In genomic region chr5:145234636-145235035, GRCm38 (mm10) we compare ENCODE assay signal across 9 mouse cellular contexts. TPM values are rescaled to one million over a fixed set of nuclear protein-coding genes. Genes with fewer than 3 reads are reported as not detected.
DNase-seq lines count a peak whose midpoint lies in the region; ATAC-seq and TF ChIP-seq lines count a peak whose summit lies in the region.
"Had no signal": no experiment of that assay in that cellular context is flagged by ENCODE, and none has a peak within 500 bp of the region (broad histone marks: within the 10 kb centered on the region; RNA-seq: fewer than 3 reads in every experiment).

No protein-coding gene starts in this region.

- TF ChIP-seq POLR2A in thymus, adult 2 months (IDR thresholded peaks at IDR 0.05; ENCODE audit: control insufficient read depth, extremely low read depth, insufficient read depth, low read length, poor library complexity) = no peak
- TF ChIP-seq POLR2A in embryonic fibroblast, embryonic 13.5 days (IDR thresholded peaks at IDR 0.05; ENCODE audit: low read depth, low read length) = no peak
- no peak for TF ChIP-seq POLR2A in small intestine, adult 2 months (IDR thresholded peaks at IDR 0.05; ENCODE audit: low read depth, low read length)

- no peaks in the 10 kb centered on the region for H3K9me3 ChIP-seq in hindbrain, embryonic 10.5 days
- no peaks in the 10 kb centered on the region for H3K9me3 ChIP-seq in hindbrain, embryonic 13.5 days
- no peaks in the 10 kb centered on the region for H3K9me3 ChIP-seq in heart, embryonic 11.5 days (replicated peaks; ENCODE audit: control insufficient read depth, low read length)
- H3K9me3 ChIP-seq: limb, embryonic 12.5 days had no signal

- H3K36me3 ChIP-seq in hindbrain, embryonic 10.5 days = peaks cover 64% of the 10 kb centered on the region
- peaks cover 56% of the 10 kb centered on the region for H3K36me3 ChIP-seq in hindbrain, embryonic 13.5 days
- peaks cover 47% of the 10 kb centered on the region for H3K36me3 ChIP-seq in thymus, adult 2 months (ENCODE audit: control insufficient read depth, insufficient read depth, low read length)
- peaks cover 47% of the 10 kb centered on the region for H3K36me3 ChIP-seq in small intestine, adult 2 months (ENCODE audit: control insufficient read depth, insufficient read depth, low read length)
- H3K36me3 ChIP-seq in heart, embryonic 11.5 days (ENCODE audit: control insufficient read depth, insufficient read depth, low read length) = peaks cover 22% of the 10 kb centered on the region

- ATAC-seq in hindbrain, embryonic 13.5 days (ENCODE audit: low FRiP score) = no peak
- no peak for ATAC-seq in heart, embryonic 11.5 days (replicated peaks; ENCODE audit: insufficient number of reproducible peaks, low FRiP score, low TSS enrichment)

- TF ChIP-seq CTCF in thymus, adult 2 months (IDR thresholded peaks at IDR 0.05; ENCODE audit: borderline replicate concordance, control insufficient read depth, extremely low read depth, insufficient read depth, low read length, poor library complexity) = no peak
- TF ChIP-seq CTCF in embryonic fibroblast, embryonic 13.5 days (IDR thresholded peaks at IDR 0.05; ENCODE audit: borderline replicate concordance, insufficient read depth, low read length) = peak; percentile 54; the same call in 1 of the 2 replicates
- TF ChIP-seq CTCF in small intestine, adult 2 months (IDR thresholded peaks at IDR 0.05; ENCODE audit: extremely low read depth, insufficient read length, insufficient replicate concordance, low read depth, low read length) = peak; percentile 46; the same call in 1 of the 2 replicates

- no peak overlapping the region for H3K27ac ChIP-seq in hindbrain, embryonic 10.5 days
- H3K27ac ChIP-seq in hindbrain, embryonic 13.5 days = no peak overlapping the region
- H3K27ac ChIP-seq in thymus, adult 2 months (ENCODE audit: control insufficient read depth, insufficient read depth, low read length) = no peak overlapping the region
- H3K27ac ChIP-seq in embryonic fibroblast, embryonic 13.5 days (ENCODE audit: insufficient read depth, low read length) = no peak overlapping the region
- no peak overlapping the region for H3K27ac ChIP-seq in small intestine, adult 2 months (ENCODE audit: insufficient read depth, low read depth, low read length)
- H3K27ac ChIP-seq in heart, embryonic 11.5 days (ENCODE audit: low read depth, low read length) = no peak overlapping the region
- H3K27ac ChIP-seq: limb, embryonic 12.5 days had no signal

- peak; percentile 14 for DNase-seq in hindbrain, embryonic 10.5 days (ENCODE audit: low spot score)
- DNase-seq in thymus, adult 2 months = peak; percentile 41
- no peak for DNase-seq in thymus, adult 18-20 months
- no peak for DNase-seq in frontal cortex, postnatal 14 days (ENCODE audit: low spot score in 2 of 2)

- peaks cover 23% of the 10 kb centered on the region for H3K4me1 ChIP-seq in hindbrain, embryonic 10.5 days (replicated peaks)
- H3K4me1 ChIP-seq in hindbrain, embryonic 13.5 days (replicated peaks) = peaks cover 26% of the 10 kb centered on the region
- H3K4me1 ChIP-seq in thymus, adult 2 months (replicated peaks; ENCODE audit: control insufficient read depth, insufficient read depth, low read length) = peaks cover 4% of the 10 kb centered on the region
- no peaks in the 10 kb centered on the region for H3K4me1 ChIP-seq in embryonic fibroblast, embryonic 13.5 days (ENCODE audit: control insufficient read depth, insufficient read depth, low read length)
- no peaks in the 10 kb centered on the region; the same call in 1 of the 2 replicates for H3K4me1 ChIP-seq in small intestine, adult 2 months (ENCODE audit: control insufficient read depth, insufficient read depth, insufficient read length, low read length)
- H3K4me1 ChIP-seq in heart, embryonic 11.5 days (ENCODE audit: control insufficient read depth, insufficient read depth, low read length) = peaks cover 9% of the 10 kb centered on the region; the same call in 1 of the 2 replicates

- no peak overlapping the region for H3K4me2 ChIP-seq in hindbrain, embryonic 13.5 days
- H3K4me2 ChIP-seq in heart, embryonic 11.5 days = no peak overlapping the region
- H3K4me2 ChIP-seq: limb, embryonic 12.5 days had no signal

- no peaks in the 10 kb centered on the region for H3K27me3 ChIP-seq in hindbrain, embryonic 10.5 days (ENCODE audit: insufficient read depth, poor library complexity, severe bottlenecking)
- no peaks in the 10 kb centered on the region for H3K27me3 ChIP-seq in hindbrain, embryonic 13.5 days
- no peaks in the 10 kb centered on the region for H3K27me3 ChIP-seq in thymus, adult 2 months (ENCODE audit: control insufficient read depth, insufficient read depth, low read length)
- H3K27me3 ChIP-seq in small intestine, adult 2 months (ENCODE audit: control insufficient read depth, insufficient read depth, low read length) = no peaks in the 10 kb centered on the region
- no peaks in the 10 kb centered on the region for H3K27me3 ChIP-seq in heart, embryonic 11.5 days (ENCODE audit: control insufficient read depth, insufficient read depth, low read length)
- H3K27me3 ChIP-seq: limb, embryonic 12.5 days had no signal

- H3K9ac ChIP-seq in hindbrain, embryonic 13.5 days = no peak overlapping the region
- H3K9ac ChIP-seq in heart, embryonic 11.5 days (ENCODE audit: low read depth, low read length) = no peak overlapping the region
- H3K9ac ChIP-seq: limb, embryonic 12.5 days had no signal

- no peak overlapping the region for H3K4me3 ChIP-seq in hindbrain, embryonic 10.5 days
- no peak overlapping the region for H3K4me3 ChIP-seq in hindbrain, embryonic 13.5 days
- H3K4me3 ChIP-seq in thymus, adult 2 months (ENCODE audit: control insufficient read depth, insufficient read depth, low read length) = no peak overlapping the region
- H3K4me3 ChIP-seq in embryonic fibroblast, embryonic 13.5 days (ENCODE audit: insufficient read depth, low read length) = no peak overlapping the region
- H3K4me3 ChIP-seq in small intestine, adult 2 months (ENCODE audit: low read depth, low read length) = no peak overlapping the region
- no peak overlapping the region for H3K4me3 ChIP-seq in heart, embryonic 11.5 days (ENCODE audit: low read depth, low read length)
- H3K4me3 ChIP-seq: limb, embryonic 12.5 days had no signal

RNA-seq across cellular contexts. Expression of gene Zfp655, which starts 3.1 kb away (rescaled TPM):
- 32.0 and 32.7 TPM in 2 replicates for polyA plus RNA-seq in hindbrain, embryonic 10.5 days (2016; fragmentation: Nextera tagmentation; extraction: Ambion mirVana)
- 34.6 and 38.3 TPM in 2 replicates for polyA plus RNA-seq in hindbrain, embryonic 13.5 days (2015; fragmentation: Nextera tagmentation; extraction: Ambion mirVana)
- 18.2 and 22.1 TPM in 2 replicates for polyA plus RNA-seq in thymus, adult 2 months (2012; rRNA removed)
- polyA plus RNA-seq in embryonic fibroblast, embryonic 13.5 days (2011; ENCODE audit: insufficient read length, low read depth, missing spikeins) = 28.8 and 34.4 TPM in 2 replicates
- polyA plus RNA-seq in small intestine, adult 2 months (2012; rRNA removed) = 3.2 and 8.6 TPM in 2 replicates
- 33.2 and 34.1 TPM in 2 replicates for polyA plus RNA-seq in heart, embryonic 11.5 days (2014; fragmentation: Nextera tagmentation; extraction: Ambion mirVana)

RNA-seq across cellular contexts. Expression of gene Zkscan5, which starts 30.3 kb away (rescaled TPM):
- polyA plus RNA-seq in hindbrain, embryonic 10.5 days (2016; fragmentation: Nextera tagmentation; extraction: Ambion mirVana) = 15.2 and 17.2 TPM in 2 replicates
- polyA plus RNA-seq in hindbrain, embryonic 13.5 days (2015; fragmentation: Nextera tagmentation; extraction: Ambion mirVana) = 14.8 and 17.1 TPM in 2 replicates
- polyA plus RNA-seq in thymus, adult 2 months (2012; rRNA removed) = 5.0 and 5.1 TPM in 2 replicates
- 7.6 and 10.4 TPM in 2 replicates for polyA plus RNA-seq in embryonic fibroblast, embryonic 13.5 days (2011; ENCODE audit: insufficient read length, low read depth, missing spikeins)
- polyA plus RNA-seq in small intestine, adult 2 months (2012; rRNA removed) = 1.8 and 3.9 TPM in 2 replicates
- 9.0 and 10.9 TPM in 2 replicates for polyA plus RNA-seq in heart, embryonic 11.5 days (2014; fragmentation: Nextera tagmentation; extraction: Ambion mirVana)

RNA-seq across cellular contexts. Expression of gene Zkscan14, which starts 33.0 kb away (rescaled TPM):
- 7.8 and 9.2 TPM in 2 replicates for polyA plus RNA-seq in hindbrain, embryonic 10.5 days (2016; fragmentation: Nextera tagmentation; extraction: Ambion mirVana)
- polyA plus RNA-seq in hindbrain, embryonic 13.5 days (2015; fragmentation: Nextera tagmentation; extraction: Ambion mirVana) = 13.6 and 15.6 TPM in 2 replicates
- polyA plus RNA-seq in thymus, adult 2 months (2012; rRNA removed) = 7.2 and 7.6 TPM in 2 replicates
- polyA plus RNA-seq in embryonic fibroblast, embryonic 13.5 days (2011; ENCODE audit: insufficient read length, low read depth, missing spikeins) = 3.0 and 3.3 TPM in 2 replicates
- 1.5 and 2.9 TPM in 2 replicates for polyA plus RNA-seq in small intestine, adult 2 months (2012; rRNA removed)
- 6.5 and 7.4 TPM in 2 replicates for polyA plus RNA-seq in heart, embryonic 11.5 days (2014; fragmentation: Nextera tagmentation; extraction: Ambion mirVana)

RNA-seq across cellular contexts. Expression of gene Atp5j2, which starts 42.8 kb away (rescaled TPM):
- 542 and 582 TPM in 2 replicates for polyA plus RNA-seq in hindbrain, embryonic 10.5 days (2016; fragmentation: Nextera tagmentation; extraction: Ambion mirVana)
- 693 and 710 TPM in 2 replicates for polyA plus RNA-seq in hindbrain, embryonic 13.5 days (2015; fragmentation: Nextera tagmentation; extraction: Ambion mirVana)
- 129 and 175 TPM in 2 replicates for polyA plus RNA-seq in thymus, adult 2 months (2012; rRNA removed)
- 218 and 245 TPM in 2 replicates for polyA plus RNA-seq in embryonic fibroblast, embryonic 13.5 days (2011; ENCODE audit: insufficient read length, low read depth, missing spikeins)
- 99.9 and 140 TPM in 2 replicates for polyA plus RNA-seq in small intestine, adult 2 months (2012; rRNA removed)
- 928 and 936 TPM in 2 replicates for polyA plus RNA-seq in heart, embryonic 11.5 days (2014; fragmentation: Nextera tagmentation; extraction: Ambion mirVana)

RNA-seq across cellular contexts. Expression of gene Zscan25, which starts 45.7 kb away (rescaled TPM):
- 0.25 and 0.95 TPM in 2 replicates for polyA plus RNA-seq in hindbrain, embryonic 10.5 days (2016; fragmentation: Nextera tagmentation; extraction: Ambion mirVana)
- polyA plus RNA-seq in hindbrain, embryonic 13.5 days (2015; fragmentation: Nextera tagmentation; extraction: Ambion mirVana) = 0.74 and 1.0 TPM in 2 replicates
- 32.4 and 34.0 TPM in 2 replicates for polyA plus RNA-seq in thymus, adult 2 months (2012; rRNA removed)
- 7.2 and 8.1 TPM in 2 replicates for polyA plus RNA-seq in embryonic fibroblast, embryonic 13.5 days (2011; ENCODE audit: insufficient read length, low read depth, missing spikeins)
- polyA plus RNA-seq in small intestine, adult 2 months (2012; rRNA removed) = 7.9 and 16.4 TPM in 2 replicates
- polyA plus RNA-seq in heart, embryonic 11.5 days (2014; fragmentation: Nextera tagmentation; extraction: Ambion mirVana) = 0.23 and 0.94 TPM in 2 replicates

Comparison
In these comparisons a context has a peak if more than half of its experiments do, and no peak if none do; other contexts are left out.
1. DNase-seq: peak in hindbrain, embryonic 10.5 days (single experiment) and thymus, adult 2 months (single experiment); none in thymus, adult 18-20 months (0 of 2) and frontal cortex, postnatal 14 days (0 of 2).